Mouse (Mus musculus): ENCODE data around the gene Wdfy3. TPM values are rescaled to one million over a fixed set of nuclear protein-coding genes. Genes with fewer than 3 reads are reported as not detected.

The Wdfy3 gene
- polyA plus RNA-seq, 1 experiment from 2014 or later: 20.1 TPM

DNA sequence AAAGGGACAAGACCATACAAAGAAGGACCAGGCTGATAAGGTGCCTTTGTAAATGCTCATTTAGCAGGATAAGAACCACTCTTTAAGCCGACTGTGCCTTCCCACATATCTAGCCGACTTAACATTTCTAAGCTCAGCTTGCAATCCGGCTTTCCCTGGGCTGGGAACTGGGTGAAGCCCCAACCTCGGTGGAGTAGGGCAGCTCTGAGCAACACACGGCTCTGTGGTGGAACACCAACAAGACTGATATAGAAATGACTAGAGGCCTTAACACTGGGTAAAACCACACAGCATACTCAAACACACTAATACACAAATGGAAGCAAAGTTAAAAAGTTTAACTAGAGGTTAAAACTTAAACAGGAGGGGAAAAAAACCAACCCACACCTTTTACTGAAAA is 7.9 kb downstream of the Wdfy3 start:
- H3K4me2 ChIP-seq (replicated peaks; ENCODE audit: low read depth, low read length): no peak overlapping the region
- no peak overlapping the region for H3K4me3 ChIP-seq (ENCODE audit: low read length)
- H3K9ac ChIP-seq (replicated peaks; ENCODE audit: low read length): 0 out of 2 replicates have a peak overlapping the region, but pooled peaks have one; percentile 10
- WGBS: 64% methylated on average over 5 of the region's 5 CpGs
- peaks cover 43% of the 10 kb centered on the region for H3K4me1 ChIP-seq (ENCODE audit: insufficient read depth, low read length)
- H3K27me3 ChIP-seq (ENCODE audit: insufficient read depth, low read length): no peaks in the 10 kb centered on the region
- no peaks in the 10 kb centered on the region for H3K36me3 ChIP-seq (ENCODE audit: insufficient read depth, low read length)
- no peak for ATAC-seq (ENCODE audit: low FRiP score, low TSS enrichment)
- peak overlapping the region; percentile 69 for H3K27ac ChIP-seq (ENCODE audit: low read length)
- no peaks in the 10 kb centered on the region for H3K9me3 ChIP-seq (ENCODE audit: low read length)

- Histone ChIP-seq H3K36me3 (ENCODE audit: insufficient read depth, low read length) (no peaks in the 10 kb centered on the region), H3K9ac (replicated peaks; ENCODE audit: low read length) (no peak overlapping the region), H3K4me2 (replicated peaks; ENCODE audit: low read depth, low read length) (no peak overlapping the region), H3K27me3 (ENCODE audit: insufficient read depth, low read length) (no peaks in the 10 kb centered on the region), H3K4me3 (ENCODE audit: low read length) (no peak overlapping the region), H3K9me3 (ENCODE audit: low read length) (no peaks in the 10 kb centered on the region), H3K27ac (ENCODE audit: low read length) (peak overlapping the region; percentile 83), H3K4me1 (ENCODE audit: insufficient read depth, low read length) (peaks cover 31% of the 10 kb centered on the region)
- 63% methylated on average over 7 of the region's 7 CpGs for WGBS
- no peak for ATAC-seq (ENCODE audit: low FRiP score, low TSS enrichment)
These were observed 13.8 kb downstream of the Wdfy3 start for GRCm38 (mm10) chr5:102055946-102056345.

GRCm38 (mm10) chr5:102055130-102055641 is 14.5 kb downstream of the Wdfy3 start:
- H3K4me3 ChIP-seq (ENCODE audit: low read length): no peak overlapping the region
- H3K27ac ChIP-seq (ENCODE audit: low read length): peak overlapping the region; percentile 83
- H3K4me2 ChIP-seq (replicated peaks; ENCODE audit: low read depth, low read length): peak overlapping the region; percentile 11
- H3K4me1 ChIP-seq (ENCODE audit: insufficient read depth, low read length): peaks cover 26% of the 10 kb centered on the region
- ATAC-seq (ENCODE audit: low FRiP score, low TSS enrichment): peak; percentile 75
- H3K9ac ChIP-seq (replicated peaks; ENCODE audit: low read length): no peak overlapping the region
- no peaks in the 10 kb centered on the region for H3K9me3 ChIP-seq (ENCODE audit: low read length)
- 29% methylated on average over 3 of the region's 3 CpGs for WGBS
- no peaks in the 10 kb centered on the region for H3K36me3 ChIP-seq (ENCODE audit: insufficient read depth, low read length)
- no peaks in the 10 kb centered on the region for H3K27me3 ChIP-seq (ENCODE audit: insufficient read depth, low read length)

DNA sequence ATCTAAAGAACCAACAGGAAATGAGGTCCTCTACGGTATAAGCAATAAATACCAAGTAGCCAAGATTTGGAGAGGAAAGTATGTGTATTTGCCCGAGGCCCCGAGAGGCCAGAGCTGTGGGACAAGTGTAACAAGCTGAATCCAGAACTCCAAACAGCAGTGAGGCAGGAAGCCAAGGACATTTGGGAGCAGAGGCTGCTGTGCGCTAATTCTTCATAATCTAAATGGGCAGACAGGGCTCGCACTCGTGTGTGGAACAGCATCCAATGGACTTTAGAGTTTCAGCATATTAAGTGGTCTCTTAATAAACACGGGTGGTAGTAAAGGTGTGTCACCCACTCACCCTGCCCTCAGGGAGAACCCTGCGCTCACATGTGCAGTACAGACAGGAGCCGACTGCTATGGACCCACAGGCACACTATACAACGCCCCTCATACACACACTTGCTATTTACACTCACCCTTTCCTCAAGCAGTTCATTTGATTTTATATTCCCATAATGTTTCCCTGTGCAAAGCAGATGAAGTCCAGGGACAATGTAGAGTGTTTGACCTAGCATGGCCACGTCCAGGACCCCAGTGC is 15.1 kb downstream of the Wdfy3 start:
- peak overlapping the region; percentile 11; the same call in 1 of the 2 replicates for H3K4me2 ChIP-seq (replicated peaks; ENCODE audit: low read depth, low read length)
- peak; percentile 29 for ATAC-seq (ENCODE audit: low FRiP score, low TSS enrichment)
- 63% methylated on average over 11 of the region's 11 CpGs for WGBS

DNA sequence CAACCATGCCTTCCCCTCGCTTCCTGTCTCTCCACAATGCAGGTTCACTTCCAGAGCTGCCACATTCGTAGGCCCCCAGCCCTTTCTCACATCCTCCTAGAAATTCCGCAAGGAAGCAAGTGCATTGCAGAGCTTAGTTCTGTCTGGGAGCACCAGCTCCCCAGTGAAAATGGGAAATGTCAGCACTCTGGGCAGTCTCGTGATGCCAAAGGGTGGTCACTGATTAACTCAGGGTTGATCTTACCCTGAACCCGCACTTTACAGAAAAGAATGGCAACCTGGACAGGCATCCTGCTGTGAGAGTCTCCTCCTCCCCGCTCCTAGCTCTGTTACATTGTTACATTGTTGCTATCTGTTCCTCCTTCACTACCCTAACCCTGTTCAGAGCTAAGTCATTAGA is 16.8 kb downstream of the Wdfy3 start:
- Histone ChIP-seq H3K4me3 (ENCODE audit: low read length) (peak overlapping the region; percentile 22), H3K27ac (ENCODE audit: low read length) (peak overlapping the region; percentile 76), H3K36me3 (ENCODE audit: insufficient read depth, low read length) (no peaks in the 10 kb centered on the region), H3K4me1 (ENCODE audit: insufficient read depth, low read length) (peaks cover 28% of the 10 kb centered on the region), H3K4me2 (replicated peaks; ENCODE audit: low read depth, low read length) (peak overlapping the region; percentile 34), H3K9ac (replicated peaks; ENCODE audit: low read length) (no peak overlapping the region), H3K9me3 (ENCODE audit: low read length) (no peaks in the 10 kb centered on the region), H3K27me3 (ENCODE audit: insufficient read depth, low read length) (no peaks in the 10 kb centered on the region)
- 71% methylated on average over 6 of the region's 6 CpGs for WGBS
- ATAC-seq (ENCODE audit: low FRiP score, low TSS enrichment): peak; percentile 72

More for the DNA sequence above, 15.1 kb downstream of the Wdfy3 start:
- Histone ChIP-seq H3K27me3 (ENCODE audit: insufficient read depth, low read length) (no peaks in the 10 kb centered on the region), H3K4me1 (ENCODE audit: insufficient read depth, low read length) (peaks cover 26% of the 10 kb centered on the region), H3K27ac (ENCODE audit: low read length) (peak overlapping the region; percentile 83), H3K9ac (replicated peaks; ENCODE audit: low read length) (no peak overlapping the region), H3K4me3 (ENCODE audit: low read length) (no peak overlapping the region), H3K9me3 (ENCODE audit: low read length) (no peaks in the 10 kb centered on the region), H3K36me3 (ENCODE audit: insufficient read depth, low read length) (no peaks in the 10 kb centered on the region)

GRCm38 (mm10) chr5:102052465-102052864 is 17.3 kb downstream of the Wdfy3 start:
- peak overlapping the region; percentile 76 for H3K27ac ChIP-seq (ENCODE audit: low read length)
- peak overlapping the region; percentile 22 for H3K4me3 ChIP-seq (ENCODE audit: low read length)
- H3K27me3 ChIP-seq (ENCODE audit: insufficient read depth, low read length): no peaks in the 10 kb centered on the region
- H3K9me3 ChIP-seq (ENCODE audit: low read length): no peaks in the 10 kb centered on the region
- no peak overlapping the region for H3K9ac ChIP-seq (replicated peaks; ENCODE audit: low read length)
- H3K4me2 ChIP-seq (replicated peaks; ENCODE audit: low read depth, low read length): peak overlapping the region; percentile 34
- no peaks in the 10 kb centered on the region for H3K36me3 ChIP-seq (ENCODE audit: insufficient read depth, low read length)
- no peak for ATAC-seq (ENCODE audit: low FRiP score, low TSS enrichment)
- H3K4me1 ChIP-seq (ENCODE audit: insufficient read depth, low read length): peaks cover 28% of the 10 kb centered on the region
- WGBS: 83% methylated on average over 4 of the region's 4 CpGs

DNA sequence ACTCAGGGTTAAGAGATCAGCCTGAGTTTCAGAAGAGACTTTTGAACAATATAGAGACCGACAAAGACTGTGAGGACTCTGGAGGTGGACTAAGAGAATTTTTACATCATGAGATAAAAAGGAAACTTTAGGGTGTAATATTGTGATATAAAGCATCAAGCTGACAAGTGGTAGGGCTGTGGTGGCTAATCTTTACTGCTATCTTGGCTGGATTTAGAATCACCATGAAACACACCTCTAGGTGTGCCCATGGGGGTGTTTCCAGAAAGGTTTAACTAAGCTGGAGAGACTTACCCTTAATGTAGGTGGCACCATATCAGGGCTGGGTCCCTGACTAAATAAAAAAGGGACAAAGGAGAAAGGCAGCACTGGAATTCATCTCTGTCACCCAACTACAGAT is 19.0 kb downstream of the Wdfy3 start:
- no peak for ATAC-seq (ENCODE audit: low FRiP score, low TSS enrichment)
- no peaks in the 10 kb centered on the region for H3K9me3 ChIP-seq (ENCODE audit: low read length)
- H3K27me3 ChIP-seq (ENCODE audit: insufficient read depth, low read length): no peaks in the 10 kb centered on the region
- H3K36me3 ChIP-seq (ENCODE audit: insufficient read depth, low read length): no peaks in the 10 kb centered on the region
- H3K27ac ChIP-seq (ENCODE audit: low read length): no peak overlapping the region
- H3K4me1 ChIP-seq (ENCODE audit: insufficient read depth, low read length): peaks cover 30% of the 10 kb centered on the region
- no peak overlapping the region for H3K4me2 ChIP-seq (replicated peaks; ENCODE audit: low read depth, low read length)
- H3K9ac ChIP-seq (replicated peaks; ENCODE audit: low read length): no peak overlapping the region
- WGBS: 100% methylated on average over 1 of the region's 1 CpGs
- no peak overlapping the region for H3K4me3 ChIP-seq (ENCODE audit: low read length)

DNA sequence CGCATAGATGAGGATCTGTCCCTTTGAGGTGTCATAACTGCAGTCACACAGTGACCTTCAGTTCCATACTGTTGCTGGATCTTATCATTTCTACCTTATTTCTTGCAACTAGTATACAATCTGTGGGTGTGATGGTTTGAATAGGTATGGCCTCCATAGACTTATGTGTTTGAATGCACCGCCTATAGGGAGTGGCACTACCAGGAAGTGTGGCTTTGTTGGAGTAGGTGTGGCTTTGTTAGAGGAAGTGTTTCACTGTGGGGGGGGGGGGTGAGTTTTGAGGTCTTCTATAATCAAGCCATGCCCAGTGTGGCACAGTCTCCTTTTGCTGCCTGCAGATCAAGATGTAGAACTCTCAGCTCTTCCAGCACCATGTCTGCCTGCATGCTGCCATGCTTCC is 21.3 kb downstream of the Wdfy3 start:
- ATAC-seq (ENCODE audit: low FRiP score, low TSS enrichment): no peak
- no peaks in the 10 kb centered on the region for H3K9me3 ChIP-seq (ENCODE audit: low read length)
- H3K36me3 ChIP-seq (ENCODE audit: insufficient read depth, low read length): peaks cover 4% of the 10 kb centered on the region; the same call in 1 of the 2 replicates
- H3K9ac ChIP-seq (replicated peaks; ENCODE audit: low read length): no peak overlapping the region
- no peaks in the 10 kb centered on the region for H3K27me3 ChIP-seq (ENCODE audit: insufficient read depth, low read length)
- no peak overlapping the region for H3K4me3 ChIP-seq (ENCODE audit: low read length)
- H3K4me2 ChIP-seq (replicated peaks; ENCODE audit: low read depth, low read length): no peak overlapping the region
- peaks cover 18% of the 10 kb centered on the region for H3K4me1 ChIP-seq (ENCODE audit: insufficient read depth, low read length)
- no peak overlapping the region for H3K27ac ChIP-seq (ENCODE audit: low read length)
- WGBS: 93% methylated on average over 2 of the region's 2 CpGs

GRCm38 (mm10) chr5:102046617-102047116 is 23.1 kb downstream of the Wdfy3 start:
- no peak for ATAC-seq (ENCODE audit: low FRiP score, low TSS enrichment)
- Histone ChIP-seq H3K9me3 (ENCODE audit: low read length) (no peaks in the 10 kb centered on the region), H3K4me2 (replicated peaks; ENCODE audit: low read depth, low read length) (no peak overlapping the region), H3K4me3 (ENCODE audit: low read length) (no peak overlapping the region), H3K27ac (ENCODE audit: low read length) (no peak overlapping the region), H3K4me1 (ENCODE audit: insufficient read depth, low read length) (peaks cover 16% of the 10 kb centered on the region), H3K36me3 (ENCODE audit: insufficient read depth, low read length) (peaks cover 9% of the 10 kb centered on the region; the same call in 1 of the 2 replicates), H3K9ac (replicated peaks; ENCODE audit: low read length) (no peak overlapping the region), H3K27me3 (ENCODE audit: insufficient read depth, low read length) (no peaks in the 10 kb centered on the region)
- 79% methylated on average over 8 of the region's 8 CpGs for WGBS
